Mouse (Mus musculus): Measurements from ENCODE around the gene Ptprs.

Ptprs gene

DNA sequence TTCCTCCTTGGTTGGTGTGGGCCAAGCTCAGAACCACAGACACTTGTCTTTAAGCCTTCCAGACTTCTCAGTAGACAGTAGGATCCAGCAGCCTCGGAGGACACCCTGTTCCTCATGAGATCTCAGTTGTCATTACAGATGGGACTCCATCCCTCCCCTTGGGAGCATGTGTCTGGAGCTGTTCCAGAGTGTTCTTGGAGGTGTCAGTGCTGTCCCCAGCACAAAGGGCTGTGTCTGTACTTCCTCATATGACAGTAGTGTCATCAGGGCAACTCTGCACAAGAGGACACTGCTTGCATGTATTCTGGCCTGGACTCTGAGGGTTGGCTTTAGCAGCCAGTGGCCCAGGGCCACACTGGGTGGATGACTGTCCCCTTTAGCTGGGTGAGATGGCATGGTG, 101.4 kb downstream of the Ptprs start:
- DNase-seq = no peak

DNA sequence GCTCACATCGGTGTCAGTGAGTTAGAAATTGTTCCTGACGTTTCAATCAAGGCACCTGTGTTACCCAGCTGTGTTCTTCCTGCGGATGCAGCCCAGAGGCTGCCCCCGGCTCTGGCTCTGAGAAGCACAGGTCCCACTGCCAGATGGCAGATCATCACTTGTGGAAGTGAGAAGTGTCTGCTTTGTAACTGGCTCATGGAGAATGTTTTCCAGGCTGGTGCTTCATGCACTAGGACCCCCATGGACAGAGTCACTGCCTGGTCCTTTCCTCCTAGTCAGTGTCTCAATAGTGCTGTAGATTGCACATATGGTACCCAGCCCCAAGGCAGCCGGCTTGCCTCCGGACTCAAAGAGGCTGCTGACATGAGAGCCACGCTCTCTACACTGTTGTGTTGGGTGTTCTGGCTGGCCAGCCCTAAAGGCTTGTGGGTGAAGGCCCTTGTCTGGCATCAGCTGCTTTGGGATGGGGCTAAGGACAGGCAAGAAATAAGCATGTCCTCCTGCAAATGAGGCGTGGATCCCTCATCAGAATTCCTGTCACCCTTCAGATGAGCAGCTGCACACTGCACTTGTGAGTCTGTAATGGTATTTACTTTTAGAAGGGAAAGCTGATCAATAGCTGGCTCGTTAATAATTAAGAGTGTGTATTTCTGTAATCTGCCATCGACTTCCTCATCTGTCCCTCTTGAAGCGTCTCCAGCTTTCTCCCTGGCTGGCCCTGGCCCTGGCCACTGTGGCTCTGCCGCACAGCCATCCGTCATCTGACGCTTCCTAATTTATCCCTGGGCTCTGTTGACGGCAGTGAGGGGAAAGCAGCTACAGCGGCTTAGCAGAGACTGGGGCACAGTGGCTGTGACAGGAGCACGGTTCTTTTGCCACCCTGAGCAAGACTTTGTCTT, 102.9 kb downstream of the Ptprs start:
- peak in 1 of 2 experiments; percentile 41 for DNase-seq

GRCm38 (mm10) chr17:56372109-56372508, 104.2 kb downstream of the Ptprs start:
- DNase-seq = no peak

GRCm38 (mm10) chr17:56371029-56371660, 105.1 kb downstream of the Ptprs start:
- DNase-seq = no peak

- DNase-seq = no peak
Observed at GRCm38 (mm10) chr17:56370090-56370489, 106.2 kb downstream of the Ptprs start.

- no peak for DNase-seq
Observed at GRCm38 (mm10) chr17:56368291-56368790, 107.9 kb downstream of the Ptprs start.

DNA sequence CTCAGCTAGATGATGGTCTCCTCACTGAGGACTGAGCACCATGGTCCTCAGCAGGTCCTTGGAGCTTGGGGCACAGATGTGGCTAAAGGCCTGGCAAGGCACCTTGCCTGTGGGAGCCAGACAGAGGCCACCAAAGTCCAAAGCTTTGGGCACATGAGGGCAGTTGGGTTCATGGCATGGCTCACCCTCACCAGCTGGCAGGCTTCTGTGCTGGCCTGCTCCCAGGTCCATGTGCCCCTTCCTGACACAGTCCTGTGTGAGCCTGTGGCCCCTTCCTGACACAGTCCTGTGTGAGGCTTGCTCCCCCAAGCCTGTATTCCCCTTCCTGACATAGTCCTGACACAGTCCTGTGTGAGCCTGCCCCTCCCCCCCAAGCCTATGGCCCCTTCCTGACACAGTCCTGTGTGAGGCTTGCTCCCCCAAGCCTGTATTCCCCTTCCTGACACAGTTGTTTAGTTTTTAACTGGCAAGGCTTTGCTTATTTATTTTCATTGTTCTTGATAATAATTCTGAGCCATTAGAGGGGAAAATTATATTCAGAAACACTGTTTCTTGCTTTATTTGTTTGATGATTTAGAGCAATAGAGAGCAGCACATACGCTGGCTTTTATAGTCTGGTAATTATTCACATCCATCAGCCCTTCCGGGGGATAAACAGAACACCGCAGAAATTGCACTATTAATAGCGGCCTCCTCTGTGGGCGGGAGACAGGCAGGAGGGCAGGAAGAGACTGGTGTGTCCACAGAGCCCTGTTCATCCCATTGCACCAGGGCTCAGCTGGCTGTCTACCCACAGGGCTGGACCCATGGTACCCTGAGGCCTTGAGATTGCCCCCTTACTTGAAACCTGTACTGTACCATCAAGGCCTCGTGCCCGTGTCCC, 110.3 kb downstream of the Ptprs start:
- peak; percentile 48 to 66 for DNase-seq
